Mouse (Mus musculus) ES-E14 (cell line): Measurements from ENCODE around the gene Pstpip1.

Experiments used
- CHD2 ChIP-seq: IDR thresholded peaks from 2 replicates; pipeline ENCODE4 v1.6.1; 2014; ENCODE audit warnings: mild to moderate bottlenecking, low read depth, low read length, inconsistent platforms
- HCFC1 ChIP-seq: IDR thresholded peaks from 2 replicates; pipeline ENCODE4 v1.6.1; 2012; ENCODE audit warnings: low read length, inconsistent platforms, borderline replicate concordance; ENCODE audit not compliant: insufficient read depth
- MAFK ChIP-seq: IDR thresholded peaks from 2 replicates; pipeline ENCODE4 v1.6.1; 2014; ENCODE audit warnings: mild to moderate bottlenecking, low read depth, low read length, inconsistent platforms; ENCODE audit not compliant: insufficient read depth
- ZC3H11A ChIP-seq: IDR thresholded peaks from 2 replicates; pipeline ENCODE4 v1.6.1; 2012; ENCODE audit warnings: low read depth, mild to moderate bottlenecking, inconsistent platforms, low read length, borderline replicate concordance
- ZNF384 ChIP-seq: IDR thresholded peaks from 2 replicates; pipeline ENCODE4 v1.6.1; 2012; ENCODE audit warnings: low read depth, low read length, inconsistent platforms

DNA sequence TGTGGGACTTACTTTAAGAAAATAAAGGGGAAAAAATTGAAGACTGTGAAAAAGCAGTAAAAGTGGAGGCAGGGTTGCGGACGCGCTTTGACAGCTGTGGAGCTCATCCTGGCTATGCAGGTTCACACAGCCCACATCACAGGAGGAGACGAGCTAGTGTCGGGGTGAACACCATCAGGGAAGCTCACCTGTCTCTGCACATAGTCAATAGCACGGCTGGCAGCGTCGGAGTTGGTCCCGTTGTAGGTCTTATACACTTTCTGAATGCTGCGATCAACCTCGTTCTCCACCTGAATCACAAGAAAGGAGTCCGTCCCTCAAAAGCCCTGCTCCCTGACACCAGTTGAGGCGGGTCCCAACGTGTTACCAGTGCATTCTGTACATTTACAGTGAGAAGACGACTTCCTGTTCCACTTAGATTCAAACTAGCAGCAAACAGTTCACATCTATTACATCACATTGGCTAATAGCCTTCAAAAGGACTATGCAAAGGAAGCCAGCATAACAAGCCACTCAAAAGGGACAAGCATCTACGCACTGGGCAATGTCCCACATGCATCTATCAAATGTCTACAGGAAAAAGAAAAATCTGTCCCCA, 56.7 kb downstream of the Pstpip1 start:
- TF ChIP-seq HCFC1 (no peak), ZC3H11A (no peak), ZNF384 (no peak), MAFK (no peak), CHD2 (no peak)
